ENCODE assay signal across 30 mouse cellular contexts in the genomic region with DNA sequence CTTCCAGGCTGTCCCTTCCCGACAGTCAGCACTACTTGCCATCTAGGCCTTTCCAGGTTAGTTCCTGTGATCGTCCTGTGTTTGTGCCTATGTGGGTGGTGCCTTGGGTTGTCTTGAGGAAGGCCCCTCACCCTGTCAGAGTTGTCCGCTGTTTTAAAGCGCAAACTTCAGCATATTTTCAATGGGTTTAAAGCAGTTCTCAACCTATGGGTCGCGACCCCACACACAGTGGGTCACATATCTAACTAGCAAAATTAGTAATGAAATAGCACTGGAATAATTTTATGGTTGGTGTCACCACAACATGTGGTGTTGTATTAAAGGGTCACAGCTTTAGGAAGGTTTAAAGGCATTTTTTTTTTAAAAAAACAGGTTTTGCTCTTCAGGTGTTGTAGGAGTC. TPM values are rescaled to one million over a fixed set of nuclear protein-coding genes. Genes with fewer than 3 reads are reported as not detected.
DNase-seq lines count a peak whose midpoint lies in the region; ATAC-seq and TF ChIP-seq lines count a peak whose summit lies in the region.
"Had no signal": no experiment of that assay in that cellular context is flagged by ENCODE, and none has a peak within 500 bp of the region (broad histone marks: within the 10 kb centered on the region; RNA-seq: fewer than 3 reads in every experiment).

No protein-coding gene starts in this region.

- no peak overlapping the region for H3K27ac ChIP-seq in forebrain, embryonic 11.5 days (ENCODE audit: low read depth, low read length)
- no peak overlapping the region for H3K27ac ChIP-seq in forebrain, embryonic 13.5 days
- no peak overlapping the region for H3K27ac ChIP-seq in midbrain, embryonic 12.5 days (replicated peaks)
- no peak overlapping the region for H3K27ac ChIP-seq in midbrain, embryonic 10.5 days (replicated peaks)
- H3K27ac ChIP-seq in CH12.LX (ENCODE audit: insufficient read depth, low read depth), result no peak overlapping the region
- H3K27ac ChIP-seq: embryonic facial prominence, embryonic 13.5 days; embryonic facial prominence, embryonic 15.5 days; forebrain, embryonic 12.5 days had no signal

- H3K4me2 ChIP-seq in forebrain, embryonic 11.5 days (ENCODE audit: low read depth, low read length, severe bottlenecking), result no peak overlapping the region
- no peak overlapping the region for H3K4me2 ChIP-seq in forebrain, embryonic 13.5 days
- 0 out of 2 replicates have a peak overlapping the region, but pooled peaks have one; percentile 88 for H3K4me2 ChIP-seq in midbrain, embryonic 12.5 days (replicated peaks)
- no peak overlapping the region for H3K4me2 ChIP-seq in CH12.LX (ENCODE audit: insufficient read depth, low read depth, poor library complexity, severe bottlenecking)

- no peak for TF ChIP-seq RAD21 in CH12.LX (IDR thresholded peaks at IDR 0.05; ENCODE audit: low read depth, low read length)

- in situ Hi-C loops in CH12.LX (cut with MboI; ENCODE audit: low pct_ligation_motif_present, low pct_unique_long_range_greater_than_20kb, low sequenced_read_pairs), result loop anchor here (25.0 kb wide), 2 partner anchors 107 to 257 kb away; a partner anchor contains a TSS

- H3K9me3 ChIP-seq in forebrain, embryonic 11.5 days (ENCODE audit: control insufficient read depth, low read length), result no peaks in the 10 kb centered on the region
- no peaks in the 10 kb centered on the region for H3K9me3 ChIP-seq in forebrain, embryonic 13.5 days (replicated peaks)
- H3K9me3 ChIP-seq in midbrain, embryonic 12.5 days, result no peaks in the 10 kb centered on the region
- H3K9me3 ChIP-seq in midbrain, embryonic 10.5 days (replicated peaks), result no peaks in the 10 kb centered on the region
- H3K9me3 ChIP-seq in CH12.LX (replicated peaks; ENCODE audit: low read length) (no peaks in the 10 kb centered on the region), E14TG2a.4 (ENCODE audit: low read length) (no peaks in the 10 kb centered on the region)
- H3K9me3 ChIP-seq: embryonic facial prominence, embryonic 13.5 days; embryonic facial prominence, embryonic 15.5 days; forebrain, embryonic 12.5 days; G1E had no signal

- no peaks in the 10 kb centered on the region for H3K36me3 ChIP-seq in forebrain, embryonic 11.5 days (ENCODE audit: control insufficient read depth, insufficient read depth, low read length)
- H3K36me3 ChIP-seq in forebrain, embryonic 13.5 days (ENCODE audit: poor library complexity, severe bottlenecking), result no peaks in the 10 kb centered on the region
- no peaks in the 10 kb centered on the region for H3K36me3 ChIP-seq in midbrain, embryonic 12.5 days
- H3K36me3 ChIP-seq in midbrain, embryonic 10.5 days, result no peaks in the 10 kb centered on the region
- H3K36me3 ChIP-seq in CH12.LX (replicated peaks in 1 of 2; ENCODE audit: control insufficient read depth in 1 of 2, insufficient read depth in 1 of 2, low read length in 1 of 2), result no peaks in the 10 kb centered on the region
- no peaks in the 10 kb centered on the region for H3K36me3 ChIP-seq in E14TG2a.4 (ENCODE audit: insufficient read depth, low read length)
- H3K36me3 ChIP-seq: embryonic facial prominence, embryonic 13.5 days; embryonic facial prominence, embryonic 15.5 days; G1E had no signal

- TF ChIP-seq POLR2A in CH12.LX (IDR thresholded peaks at IDR 0.05; ENCODE audit: low read depth, low read length), result no peak

- H3K4me1 ChIP-seq in forebrain, embryonic 11.5 days (replicated peaks; ENCODE audit: control insufficient read depth, insufficient read depth, low read length), result peaks cover 2% of the 10 kb centered on the region; the same call in 1 of the 2 replicates
- H3K4me1 ChIP-seq in forebrain, embryonic 13.5 days, result peaks cover 9% of the 10 kb centered on the region
- H3K4me1 ChIP-seq in midbrain, embryonic 12.5 days, result peaks cover 11% of the 10 kb centered on the region
- peaks cover 26% of the 10 kb centered on the region for H3K4me1 ChIP-seq in midbrain, embryonic 10.5 days
- H3K4me1 ChIP-seq in CH12.LX (ENCODE audit: control insufficient read depth in 1 of 2, insufficient read depth in 2 of 2) (no peaks in the 10 kb centered on the region), E14TG2a.4 (replicated peaks; ENCODE audit: low read depth, low read length) (peaks cover 14% of the 10 kb centered on the region)

- TF ChIP-seq EP300 in CH12.LX (IDR thresholded peaks at IDR 0.05; ENCODE audit: low read length), result no peak

- no peaks in the 10 kb centered on the region for H3K79me2 ChIP-seq in CH12.LX (replicated peaks; ENCODE audit: control insufficient read depth, extremely low read depth, insufficient read depth, poor library complexity, severe bottlenecking)

- no peak overlapping the region for H3K9ac ChIP-seq in forebrain, embryonic 11.5 days (ENCODE audit: low read length)
- H3K9ac ChIP-seq in forebrain, embryonic 13.5 days, result no peak overlapping the region
- no peak overlapping the region for H3K9ac ChIP-seq in midbrain, embryonic 12.5 days (replicated peaks)
- H3K9ac ChIP-seq in CH12.LX (ENCODE audit: insufficient read depth, low read depth), result no peak overlapping the region
- H3K9ac ChIP-seq: embryonic facial prominence, embryonic 15.5 days had no signal

- no peak for ATAC-seq in forebrain, embryonic 11.5 days (replicated peaks; ENCODE audit: low FRiP score)
- no peak for ATAC-seq in forebrain, embryonic 13.5 days
- no peak for ATAC-seq in midbrain, embryonic 12.5 days (ENCODE audit: low FRiP score, low read depth)
- no peak for ATAC-seq in granulocyte monocyte progenitor cell, adult 5-6 weeks (replicated peaks; ENCODE audit: poor library complexity, severe bottlenecking)
- ATAC-seq: activated CD4-positive, CD25-positive, alpha-beta regulatory T cell, adult 4 months; Patski had no signal

- H3K4me3 ChIP-seq in forebrain, embryonic 11.5 days (ENCODE audit: low read depth, low read length), result no peak overlapping the region
- no peak overlapping the region for H3K4me3 ChIP-seq in forebrain, embryonic 13.5 days
- no peak overlapping the region for H3K4me3 ChIP-seq in midbrain, embryonic 12.5 days
- H3K4me3 ChIP-seq in midbrain, embryonic 10.5 days, result no peak overlapping the region
- H3K4me3 ChIP-seq in CH12.LX (replicated peaks in 1 of 3; ENCODE audit: low read depth in 2 of 3, low read length in 2 of 3, poor library complexity in 1 of 3), result no peak overlapping the region
- H3K4me3 ChIP-seq in E14TG2a.4 (replicated peaks; ENCODE audit: low read length), result peak overlapping the region; percentile 79; the same call in 1 of the 2 replicates
- H3K4me3 ChIP-seq: erythroblast, embryonic 14.5 days had no signal

- WGBS in forebrain, embryonic 11.5 days, result 81% methylated on average over 6 of the region's 6 CpGs
- WGBS in forebrain, embryonic 13.5 days, result 80% methylated on average over 6 of the region's 6 CpGs
- WGBS in midbrain, embryonic 12.5 days, result 85% methylated on average over 6 of the region's 6 CpGs
- 84% methylated on average over 6 of the region's 6 CpGs for WGBS in midbrain, embryonic 10.5 days

- peaks cover 4% of the 10 kb centered on the region for H3K27me3 ChIP-seq in forebrain, embryonic 11.5 days (ENCODE audit: control insufficient read depth, insufficient read depth, low read length)
- H3K27me3 ChIP-seq in forebrain, embryonic 13.5 days, result 0 out of 2 replicates have a peak, but pooled peaks cover 14% of the 10 kb centered on the region
- H3K27me3 ChIP-seq in midbrain, embryonic 12.5 days, result peaks cover 42% of the 10 kb centered on the region
- peaks cover 57% of the 10 kb centered on the region for H3K27me3 ChIP-seq in midbrain, embryonic 10.5 days (ENCODE audit: low read depth, poor library complexity, severe bottlenecking)
- H3K27me3 ChIP-seq in CH12.LX (replicated peaks), result peaks cover 74% of the 10 kb centered on the region
- H3K27me3 ChIP-seq in E14TG2a.4 (ENCODE audit: insufficient read depth, low read length), result peaks cover 62% of the 10 kb centered on the region

- dilution Hi-C loops in CH12.LX (cut with MboI; ENCODE audit: extremely low pct_ligation_motif_present, extremely low pct_unique_long_range_greater_than_20kb, low sequenced_read_pairs), result no loop called here

- TF ChIP-seq CTCF in CH12.LX (conservative IDR thresholded peaks at IDR 0.05 in 1 of 2, IDR thresholded peaks at IDR 0.05 in 1 of 2; ENCODE audit: low read depth in 2 of 2, low read length in 2 of 2) (no peak), E14TG2a.4 (conservative IDR thresholded peaks at IDR 0.05; ENCODE audit: low read length) (no peak)

- DNase-seq in forebrain, embryonic 11.5 days (ENCODE audit: low spot score), result peak; percentile 38
- DNase-seq in midbrain, embryonic 10.5 days (ENCODE audit: low spot score), result no peak
- no peak for DNase-seq in CH12.LX (ENCODE audit: extremely low read depth)
- DNase-seq in adrenal gland, adult (ENCODE audit: inconsistent age in 2 of 2, low spot score in 1 of 2), result no peak
- DNase-seq: adrenal gland, adult 2 months; adrenal gland, postnatal 10 days; adrenal gland, postnatal 25 days; cerebellum, adult 11 months; cerebellum, adult 18-20 months; cerebellum, adult 8-10 months; cerebellum, adult 9-11 months; cerebellum, postnatal 36 days; embryo, embryonic 11 days had no signal

RNA-seq across cellular contexts. Expression of a gene that starts 1.1 kb away (rescaled TPM):
- polyA plus RNA-seq in forebrain, embryonic 11.5 days (2014; fragmentation: Nextera tagmentation; extraction: Ambion mirVana), result 0.08 TPM in 1 of 2 replicates, not detected in the other
- polyA plus RNA-seq in forebrain, embryonic 13.5 days (2015; fragmentation: Nextera tagmentation; extraction: Ambion mirVana), result 0.13 TPM in 1 of 2 replicates, not detected in the other
- polyA plus RNA-seq in midbrain, embryonic 12.5 days (2016; fragmentation: Nextera tagmentation; extraction: Ambion mirVana), result not detected in 2 replicates
- not detected in 2 replicates for polyA plus RNA-seq in midbrain, embryonic 10.5 days (2016; fragmentation: Nextera tagmentation; extraction: Ambion mirVana)
- total RNA-seq in CH12.LX (2012; rRNA removed) (not detected in 2 replicates), CH12.LX (2014; rRNA removed) (not detected in 2 replicates)
- not detected in 2 replicates for polyA plus RNA-seq in CH12.LX (2012; ENCODE audit: insufficient read length, low read depth)
- total RNA-seq in granulocyte monocyte progenitor cell, adult 5-6 weeks (2014; fragmentation: Nextera tagmentation), result not detected in 2 replicates
- not detected in 2 replicates for total RNA-seq in granulocyte monocyte progenitor cell, adult 5-6 weeks (2017)
- total RNA-seq: adrenal gland, postnatal 10 days; adrenal gland, postnatal 25 days; common myeloid progenitor, adult 5-6 weeks had no signal
- polyA plus RNA-seq: activated CD4-positive, CD25-positive, alpha-beta regulatory T cell, adult 4 months; adrenal gland, adult 2 months; C2C12; embryonic facial prominence, embryonic 11.5 days; embryonic facial prominence, embryonic 13.5 days; erythroblast, embryonic 14.5 days; G1E had no signal

RNA-seq across cellular contexts. Expression of a gene that starts 23.5 kb away (rescaled TPM):
- polyA plus RNA-seq in forebrain, embryonic 11.5 days (2014; fragmentation: Nextera tagmentation; extraction: Ambion mirVana), result 12.5 TPM in 2 replicates
- 20.9 and 23.8 TPM in 2 replicates for polyA plus RNA-seq in forebrain, embryonic 13.5 days (2015; fragmentation: Nextera tagmentation; extraction: Ambion mirVana)
- polyA plus RNA-seq in midbrain, embryonic 12.5 days (2016; fragmentation: Nextera tagmentation; extraction: Ambion mirVana), result 3.8 and 4.7 TPM in 2 replicates
- 4.5 and 4.9 TPM in 2 replicates for polyA plus RNA-seq in midbrain, embryonic 10.5 days (2016; fragmentation: Nextera tagmentation; extraction: Ambion mirVana)
- not detected in 2 replicates for total RNA-seq in CH12.LX (2012; rRNA removed)
- not detected in 2 replicates for total RNA-seq in CH12.LX (2014; rRNA removed)
- polyA plus RNA-seq in CH12.LX (2012; ENCODE audit: insufficient read length, low read depth), result not detected in 2 replicates
- total RNA-seq in granulocyte monocyte progenitor cell, adult 5-6 weeks (2014; fragmentation: Nextera tagmentation), result not detected in 2 replicates
- not detected in 2 replicates for total RNA-seq in granulocyte monocyte progenitor cell, adult 5-6 weeks (2017)
- total RNA-seq: adrenal gland, adult 2 months; adrenal gland, postnatal 25 days; common myeloid progenitor, adult 5-6 weeks had no signal
- polyA plus RNA-seq: activated CD4-positive, CD25-positive, alpha-beta regulatory T cell, adult 4 months; adrenal gland, adult 2 months; embryonic facial prominence, embryonic 15.5 days; erythroblast, embryonic 14.5 days; G1E had no signal

RNA-seq across cellular contexts. Expression of a gene that starts 27.4 kb away (rescaled TPM):
- polyA plus RNA-seq in forebrain, embryonic 11.5 days (2014; fragmentation: Nextera tagmentation; extraction: Ambion mirVana), result not detected in 2 replicates
- polyA plus RNA-seq in forebrain, embryonic 13.5 days (2015; fragmentation: Nextera tagmentation; extraction: Ambion mirVana), result not detected in 2 replicates
- not detected in 2 replicates for polyA plus RNA-seq in midbrain, embryonic 12.5 days (2016; fragmentation: Nextera tagmentation; extraction: Ambion mirVana)
- not detected in 2 replicates for polyA plus RNA-seq in midbrain, embryonic 10.5 days (2016; fragmentation: Nextera tagmentation; extraction: Ambion mirVana)
- total RNA-seq in CH12.LX (2012; rRNA removed) (not detected in 2 replicates), CH12.LX (2014; rRNA removed) (not detected in 2 replicates)
- not detected in 2 replicates for polyA plus RNA-seq in CH12.LX (2012; ENCODE audit: insufficient read length, low read depth)
- not detected in 2 replicates for total RNA-seq in granulocyte monocyte progenitor cell, adult 5-6 weeks (2014; fragmentation: Nextera tagmentation)
- total RNA-seq in granulocyte monocyte progenitor cell, adult 5-6 weeks (2017), result not detected in 2 replicates
- total RNA-seq: adrenal gland, adult 2 months; adrenal gland, postnatal 10 days; adrenal gland, postnatal 25 days; common myeloid progenitor, adult 5-6 weeks; G1E had no signal
- polyA plus RNA-seq: activated CD4-positive, CD25-positive, alpha-beta regulatory T cell, adult 4 months; adrenal gland, adult 2 months; brain, embryonic 14.5 days; C2C12; embryonic facial prominence, embryonic 13.5 days; erythroblast, embryonic 14.5 days; forebrain, embryonic 12.5 days; forebrain, embryonic 16.5 days; frontal cortex, adult 2 months; G1E; Patski had no signal
